Mouse (Mus musculus) intestine, embryonic 14.5 days (tissue): ENCODE results near the gene Sars. TPM values are rescaled to one million over a fixed set of nuclear protein-coding genes. Genes with fewer than 3 reads are reported as not detected.

Experiments
- polyA plus RNA-seq: library from polyadenylated mRNA; unstranded; fragments of >200 nt; fragmentation: Nextera tagmentation; extraction: Ambion mirVana; gene quantifications from 2 replicates; pipeline ENCODE4 v1.2.1, GENCODE M21; 2014

Gene Sars
- polyA plus RNA-seq, 1 experiment from 2014 or later, result 136 TPM

Other genes with a start within 250 kb of the Sars start
- 2.3 and 2.6 TPM in 2 replicates for gene Cyb561d1, start 244.0 kb downstream of the Sars start, polyA plus RNA-seq
- 15.3 and 15.5 TPM in 2 replicates for gene Atxn7l2, start 234.3 kb downstream of the Sars start, polyA plus RNA-seq
- gene Sypl2, start 218.6 kb downstream of the Sars start, polyA plus RNA-seq, result 0.08 and 0.36 TPM in 2 replicates
- gene Psma5, start 188.3 kb downstream of the Sars start, polyA plus RNA-seq, result 319 and 324 TPM in 2 replicates
- 11.4 and 13.5 TPM in 2 replicates for gene Sort1, start 161.1 kb downstream of the Sars start, polyA plus RNA-seq
- not detected in 2 replicates for gene Mybphl, start 80.3 kb downstream of the Sars start, polyA plus RNA-seq
- 35.1 and 41.4 TPM in 2 replicates for gene Psrc1, start 61.4 kb downstream of the Sars start, polyA plus RNA-seq
- 7.8 and 7.9 TPM in 2 replicates for gene Celsr2, start 29.7 kb downstream of the Sars start, polyA plus RNA-seq
- not detected in 2 replicates for gene 1700013F07Rik, start 88.9 kb upstream of the Sars start, polyA plus RNA-seq
- gene 5330417C22Rik, start 91.3 kb upstream of the Sars start, polyA plus RNA-seq, result 1.2 and 9.5 TPM in 2 replicates
- 34.9 and 37.9 TPM in 2 replicates for gene Tmem167b, start 117.3 kb upstream of the Sars start, polyA plus RNA-seq
- 35.9 and 38.1 TPM in 2 replicates for gene Taf13, start 126.5 kb upstream of the Sars start, polyA plus RNA-seq
- gene Wdr47, start 146.1 kb upstream of the Sars start, polyA plus RNA-seq, result 10.8 and 11.2 TPM in 2 replicates
- gene Clcc1, start 208.7 kb upstream of the Sars start, polyA plus RNA-seq, result 70.9 and 72.6 TPM in 2 replicates